Mouse (Mus musculus) midbrain, embryonic 16.5 days (tissue): Measurements from ENCODE around the gene Cln3. TPM values are rescaled to one million over a fixed set of nuclear protein-coding genes. Genes with fewer than 3 reads are reported as not detected.

ENCODE experiments used
- microRNA-seq: library from miRNA; unstranded; fragments of <30 nt; microRNA quantifications from one replicate; pipeline ENCODE4, GENCODE M21; 2017
- polyA plus RNA-seq: library from polyadenylated mRNA; unstranded; fragments of >200 nt; fragmentation: Nextera tagmentation; extraction: Ambion mirVana; gene quantifications from 2 replicates; pipeline ENCODE4 v1.2.1, GENCODE M21; 2015

Cln3 gene
- polyA plus RNA-seq, 1 experiment from 2014 or later: 37.7 TPM

Small RNAs within 50 kb of the gene (microRNA-seq; reads per million reads assigned to microRNA genes)
- 2.4 reads per million, percentile 10 among the genes with 10 or more reads in this experiment for gene Mir7059

Other genes with a start within 250 kb of the Cln3 start
- gene Lat, start 216.2 kb downstream of the Cln3 start, polyA plus RNA-seq: 0.87 and 1.3 TPM in 2 replicates
- gene Spns1, start 208.4 kb downstream of the Cln3 start, polyA plus RNA-seq: 87.1 and 92.6 TPM in 2 replicates
- gene Nfatc2ip, start 189.1 kb downstream of the Cln3 start, polyA plus RNA-seq: 2.1 TPM in 2 replicates
- not detected in 2 replicates for gene Cd19, start 170.9 kb downstream of the Cln3 start, polyA plus RNA-seq
- 22.9 and 23.8 TPM in 2 replicates for gene Rabep2, start 157.1 kb downstream of the Cln3 start, polyA plus RNA-seq
- 0.39 and 0.71 TPM in 2 replicates for gene Atp2a1, start 122.7 kb downstream of the Cln3 start, polyA plus RNA-seq
- gene Sh2b1, start 110.4 kb downstream of the Cln3 start, polyA plus RNA-seq: 76.8 and 79.6 TPM in 2 replicates
- 121 and 127 TPM in 2 replicates for gene Tufm, start 98.5 kb downstream of the Cln3 start, polyA plus RNA-seq
- 66.9 and 68.8 TPM in 2 replicates for gene Atxn2l, start 82.4 kb downstream of the Cln3 start, polyA plus RNA-seq
- gene Eif3c, start 19.4 kb downstream of the Cln3 start, polyA plus RNA-seq: 177 and 184 TPM in 2 replicates
- 0.31 TPM in 2 replicates for gene Apobr, start 875 bp downstream of the Cln3 start, polyA plus RNA-seq
- not detected in 2 replicates for gene Il27, start 9.1 kb upstream of the Cln3 start, polyA plus RNA-seq
- 6.1 and 9.5 TPM in 2 replicates for gene Nupr1, start 45.0 kb upstream of the Cln3 start, polyA plus RNA-seq
- gene Sgf29, start 63.5 kb upstream of the Cln3 start, polyA plus RNA-seq: 50.1 and 56.9 TPM in 2 replicates
- 7.6 and 8.5 TPM in 2 replicates for gene Sult1a1, start 90.6 kb upstream of the Cln3 start, polyA plus RNA-seq
- 113 and 120 TPM in 2 replicates for gene Bola2, start 109.6 kb upstream of the Cln3 start, polyA plus RNA-seq
- gene Slx1b, start 110.0 kb upstream of the Cln3 start, polyA plus RNA-seq: 16.8 and 17.3 TPM in 2 replicates
- 114 and 122 TPM in 2 replicates for gene Coro1a, start 122.0 kb upstream of the Cln3 start, polyA plus RNA-seq
- gene Mapk3, start 173.8 kb upstream of the Cln3 start, polyA plus RNA-seq: 111 and 112 TPM in 2 replicates
- 0.95 and 1.5 TPM in 2 replicates for gene Gdpd3, start 180.5 kb upstream of the Cln3 start, polyA plus RNA-seq
- 162 and 191 TPM in 2 replicates for gene Ypel3, start 191.1 kb upstream of the Cln3 start, polyA plus RNA-seq
- gene Tbx6, start 195.7 kb upstream of the Cln3 start, polyA plus RNA-seq: 0.51 and 0.64 TPM in 2 replicates
- 155 and 182 TPM in 2 replicates for gene Ppp4c, start 206.7 kb upstream of the Cln3 start, polyA plus RNA-seq
- 55.0 and 61.1 TPM in 2 replicates for gene Fam57b, start 211.9 kb upstream of the Cln3 start, polyA plus RNA-seq
- not detected in 2 replicates for gene 4930451I11Rik, start 245.8 kb upstream of the Cln3 start, polyA plus RNA-seq